Mouse (Mus musculus): ENCODE results near the gene Gal3st1.
"Not testable (repeated sequence)": the region's sequence is repeated elsewhere in the genome, so short reads cannot be mapped to it uniquely, and the experiment has no call there.

The Gal3st1 gene

GRCm38 (mm10) chr11:3982275-3983209 is 894 bp upstream of the Gal3st1 start:
- no peak for DNase-seq (ENCODE audit: low spot score in 2 of 2)

GRCm38 (mm10) chr11:3983863-3984745 is 668 bp downstream of the Gal3st1 start:
- no peak for DNase-seq (ENCODE audit: low spot score in 2 of 2)

GRCm38 (mm10) chr11:3989748-3990147 is 6.3 kb downstream of the Gal3st1 start:
- no peak for DNase-seq (ENCODE audit: low spot score in 2 of 2)

GRCm38 (mm10) chr11:3993132-3993531 is 9.7 kb downstream of the Gal3st1 start:
- DNase-seq (ENCODE audit: low spot score in 2 of 2), result no peak

GRCm38 (mm10) chr11:3993914-3994313 is 10.5 kb downstream of the Gal3st1 start:
- DNase-seq (ENCODE audit: low spot score in 2 of 2), result no peak

GRCm38 (mm10) chr11:3995511-3995910 is 12.1 kb downstream of the Gal3st1 start:
- DNase-seq (ENCODE audit: low spot score in 2 of 2), result no peak

- DNase-seq (ENCODE audit: low spot score in 2 of 2), result no peak
Measured at GRCm38 (mm10) chr11:3996840-3997239, 13.4 kb downstream of the Gal3st1 start.

- no peak for DNase-seq (ENCODE audit: low spot score in 2 of 2)
Measured at GRCm38 (mm10) chr11:3997978-3998720, 14.7 kb downstream of the Gal3st1 start.

- DNase-seq (ENCODE audit: low spot score in 2 of 2), result no peak
Measured at GRCm38 (mm10) chr11:3999547-3999946, 16.1 kb downstream of the Gal3st1 start.

GRCm38 (mm10) chr11:4001603-4002002 is 18.2 kb downstream of the Gal3st1 start:
- DNase-seq (ENCODE audit: low spot score in 2 of 2), result peak; percentile 79 to 82

- DNase-seq (ENCODE audit: low spot score in 2 of 2), result no peak
Measured at GRCm38 (mm10) chr11:4005220-4005805, 21.9 kb downstream of the Gal3st1 start.

GRCm38 (mm10) chr11:4006462-4006861 is 23.0 kb downstream of the Gal3st1 start:
- DNase-seq (ENCODE audit: low spot score in 2 of 2), result no peak

GRCm38 (mm10) chr11:4012616-4013015 is 29.2 kb downstream of the Gal3st1 start:
- no peak for DNase-seq (ENCODE audit: low spot score in 2 of 2)

GRCm38 (mm10) chr11:4015796-4016195 is 32.4 kb downstream of the Gal3st1 start:
- DNase-seq (ENCODE audit: low spot score in 2 of 2), result not testable (repeated sequence)

GRCm38 (mm10) chr11:4022111-4022510 is 38.7 kb downstream of the Gal3st1 start:
- DNase-seq (ENCODE audit: low spot score in 2 of 2), result not testable (repeated sequence)

- no peak for DNase-seq (ENCODE audit: low spot score in 2 of 2)
Measured at GRCm38 (mm10) chr11:4023321-4023720, 39.9 kb downstream of the Gal3st1 start.

- no peak for DNase-seq (ENCODE audit: low spot score in 2 of 2)
Measured at GRCm38 (mm10) chr11:4027066-4027465, 43.6 kb downstream of the Gal3st1 start.

GRCm38 (mm10) chr11:4027561-4028334 is 44.3 kb downstream of the Gal3st1 start:
- peak; percentile 42 to 66 for DNase-seq (ENCODE audit: low spot score in 2 of 2)

GRCm38 (mm10) chr11:4029343-4029742 is 45.9 kb downstream of the Gal3st1 start:
- DNase-seq (ENCODE audit: low spot score in 2 of 2), result no peak

- DNase-seq (ENCODE audit: low spot score in 2 of 2), result no peak
Measured at GRCm38 (mm10) chr11:4031126-4031941, 47.9 kb downstream of the Gal3st1 start, which contains the start of gene Sec14l4. Gene Sec14l4, plus strand, starts transcription at chr11:4031462.
